Mouse (Mus musculus): ENCODE measurements around the gene Wdr92. TPM values are rescaled to one million over a fixed set of nuclear protein-coding genes. Genes with fewer than 3 reads are reported as not detected.

Wdr92 gene
- polyA plus RNA-seq, 1 experiment, result 9.0 TPM

DNA sequence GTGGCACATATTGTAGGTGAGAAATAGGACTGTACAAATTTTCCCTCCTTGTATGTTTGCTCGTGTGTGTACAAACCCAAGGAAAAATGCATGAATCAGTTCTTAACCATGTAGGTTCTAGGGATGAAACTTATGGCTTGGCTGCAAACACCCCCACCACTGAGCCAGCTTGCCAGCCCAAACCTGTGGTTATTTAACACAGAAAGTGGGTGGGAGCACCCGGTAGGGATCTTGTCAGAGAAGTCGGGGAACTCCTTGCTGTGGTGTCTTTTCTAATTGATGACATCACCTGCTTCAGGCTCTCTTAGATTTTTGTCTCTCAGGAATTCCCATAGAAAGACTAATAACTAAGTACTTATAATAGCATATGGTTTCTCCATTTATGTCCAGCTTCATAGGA is 5.7 kb downstream of the Wdr92 start:
- H3K27me3 ChIP-seq (ENCODE audit: control insufficient read depth, insufficient read depth, low read length), result no peaks in the 10 kb centered on the region
- no peaks in the 10 kb centered on the region for H3K4me1 ChIP-seq (ENCODE audit: control insufficient read depth, insufficient read depth, low read length)
- no peak for TF ChIP-seq POLR2A (IDR thresholded peaks at IDR 0.05; ENCODE audit: control insufficient read depth, low read depth, low read length)
- no peak for TF ChIP-seq CTCF (IDR thresholded peaks at IDR 0.05; ENCODE audit: control insufficient read depth, insufficient read depth, insufficient replicate concordance, low read depth, low read length)
- H3K36me3 ChIP-seq (ENCODE audit: control insufficient read depth, insufficient read depth, low read length), result no peaks in the 10 kb centered on the region
- H3K4me3 ChIP-seq (ENCODE audit: control insufficient read depth, low read depth, low read length), result no peak overlapping the region
- no peak overlapping the region for H3K27ac ChIP-seq (ENCODE audit: control insufficient read depth, insufficient read depth, low read depth, low read length)

GRCm38 (mm10) chr11:17188786-17189185 is 6.9 kb downstream of the Wdr92 start:
- Histone ChIP-seq H3K27me3 (ENCODE audit: control insufficient read depth, insufficient read depth, low read length) (no peaks in the 10 kb centered on the region), H3K27ac (ENCODE audit: control insufficient read depth, insufficient read depth, low read depth, low read length) (no peak overlapping the region), H3K36me3 (ENCODE audit: control insufficient read depth, insufficient read depth, low read length) (no peaks in the 10 kb centered on the region), H3K4me3 (ENCODE audit: control insufficient read depth, low read depth, low read length) (no peak overlapping the region), H3K4me1 (ENCODE audit: control insufficient read depth, insufficient read depth, low read length) (no peaks in the 10 kb centered on the region)
- TF ChIP-seq POLR2A (IDR thresholded peaks at IDR 0.05; ENCODE audit: control insufficient read depth, low read depth, low read length) (no peak), CTCF (IDR thresholded peaks at IDR 0.05; ENCODE audit: control insufficient read depth, insufficient read depth, insufficient replicate concordance, low read depth, low read length) (no peak)

- no peaks in the 10 kb centered on the region for H3K36me3 ChIP-seq (ENCODE audit: control insufficient read depth, insufficient read depth, low read length)
- no peaks in the 10 kb centered on the region for H3K27me3 ChIP-seq (ENCODE audit: control insufficient read depth, insufficient read depth, low read length)
- no peaks in the 10 kb centered on the region for H3K4me1 ChIP-seq (ENCODE audit: control insufficient read depth, insufficient read depth, low read length)
- no peak overlapping the region for H3K4me3 ChIP-seq (ENCODE audit: control insufficient read depth, low read depth, low read length)
- no peak overlapping the region for H3K27ac ChIP-seq (ENCODE audit: control insufficient read depth, insufficient read depth, low read depth, low read length)
- no peak for TF ChIP-seq CTCF (IDR thresholded peaks at IDR 0.05; ENCODE audit: control insufficient read depth, insufficient read depth, insufficient replicate concordance, low read depth, low read length)
- TF ChIP-seq POLR2A (IDR thresholded peaks at IDR 0.05; ENCODE audit: control insufficient read depth, low read depth, low read length), result no peak
Measured at GRCm38 (mm10) chr11:17192151-17192844, 10.4 kb downstream of the Wdr92 start.

GRCm38 (mm10) chr11:17199170-17199569 is 17.3 kb downstream of the Wdr92 start:
- Histone ChIP-seq H3K27ac (ENCODE audit: control insufficient read depth, insufficient read depth, low read depth, low read length) (no peak overlapping the region), H3K27me3 (ENCODE audit: control insufficient read depth, insufficient read depth, low read length) (no peaks in the 10 kb centered on the region), H3K36me3 (ENCODE audit: control insufficient read depth, insufficient read depth, low read length) (peaks cover 2% of the 10 kb centered on the region; the same call in 1 of the 2 replicates), H3K4me1 (ENCODE audit: control insufficient read depth, insufficient read depth, low read length) (no peaks in the 10 kb centered on the region), H3K4me3 (ENCODE audit: control insufficient read depth, low read depth, low read length) (no peak overlapping the region)
- TF ChIP-seq CTCF (IDR thresholded peaks at IDR 0.05; ENCODE audit: control insufficient read depth, insufficient read depth, insufficient replicate concordance, low read depth, low read length) (no peak), POLR2A (IDR thresholded peaks at IDR 0.05; ENCODE audit: control insufficient read depth, low read depth, low read length) (no peak)

DNA sequence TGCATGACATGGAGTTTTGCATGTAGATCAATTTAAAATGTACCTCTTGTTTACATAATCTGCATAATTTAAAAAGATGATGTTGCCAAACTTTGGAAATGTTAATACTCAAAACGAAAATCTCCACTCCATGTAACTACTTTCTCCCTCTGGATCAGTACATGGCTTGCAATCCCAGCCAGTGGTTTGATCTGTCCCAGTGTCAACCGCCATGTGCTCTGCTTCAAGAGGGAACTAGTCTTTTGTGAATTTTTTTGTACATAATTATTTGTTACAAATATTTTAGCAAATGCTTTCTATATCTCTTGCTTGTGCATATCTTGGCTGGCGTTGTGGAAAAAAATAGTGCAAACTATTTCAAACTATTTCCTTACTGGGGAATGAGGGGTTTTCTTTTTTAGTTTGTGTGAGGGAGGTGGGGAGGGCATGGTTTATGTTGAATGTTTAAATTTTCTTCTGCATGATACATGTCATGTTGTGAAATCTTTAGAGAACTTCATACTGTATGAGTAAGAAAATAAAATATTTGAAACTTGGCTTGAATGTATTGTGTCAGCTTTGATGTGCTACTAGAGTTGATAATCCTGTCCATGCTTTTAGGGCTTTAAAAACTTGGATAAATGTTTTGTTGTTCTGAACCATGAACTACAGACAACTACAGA is 18.1 kb downstream of the Wdr92 start:
- H3K27ac ChIP-seq (ENCODE audit: control insufficient read depth, insufficient read depth, low read depth, low read length), result no peak overlapping the region
- TF ChIP-seq CTCF (IDR thresholded peaks at IDR 0.05; ENCODE audit: control insufficient read depth, insufficient read depth, insufficient replicate concordance, low read depth, low read length) (no peak), POLR2A (IDR thresholded peaks at IDR 0.05; ENCODE audit: control insufficient read depth, low read depth, low read length) (no peak)
- H3K36me3 ChIP-seq (ENCODE audit: control insufficient read depth, insufficient read depth, low read length), result peaks cover 2% of the 10 kb centered on the region; the same call in 1 of the 2 replicates

GRCm38 (mm10) chr11:17200936-17201335 is 19.0 kb downstream of the Wdr92 start:
- TF ChIP-seq POLR2A (IDR thresholded peaks at IDR 0.05; ENCODE audit: control insufficient read depth, low read depth, low read length), result no peak
- no peak for TF ChIP-seq CTCF (IDR thresholded peaks at IDR 0.05; ENCODE audit: control insufficient read depth, insufficient read depth, insufficient replicate concordance, low read depth, low read length)
- Histone ChIP-seq H3K27me3 (ENCODE audit: control insufficient read depth, insufficient read depth, low read length) (no peaks in the 10 kb centered on the region), H3K27ac (ENCODE audit: control insufficient read depth, insufficient read depth, low read depth, low read length) (no peak overlapping the region), H3K4me1 (ENCODE audit: control insufficient read depth, insufficient read depth, low read length) (no peaks in the 10 kb centered on the region), H3K36me3 (ENCODE audit: control insufficient read depth, insufficient read depth, low read length) (peaks cover 3% of the 10 kb centered on the region), H3K4me3 (ENCODE audit: control insufficient read depth, low read depth, low read length) (no peak overlapping the region)

More for the DNA sequence above, 18.1 kb downstream of the Wdr92 start:
- Histone ChIP-seq H3K27me3 (ENCODE audit: control insufficient read depth, insufficient read depth, low read length) (no peaks in the 10 kb centered on the region), H3K4me1 (ENCODE audit: control insufficient read depth, insufficient read depth, low read length) (no peaks in the 10 kb centered on the region), H3K4me3 (ENCODE audit: control insufficient read depth, low read depth, low read length) (no peak overlapping the region)

GRCm38 (mm10) chr11:17202481-17202880 is 20.6 kb downstream of the Wdr92 start:
- no peak for TF ChIP-seq CTCF (IDR thresholded peaks at IDR 0.05; ENCODE audit: control insufficient read depth, insufficient read depth, insufficient replicate concordance, low read depth, low read length)
- no peak for TF ChIP-seq POLR2A (IDR thresholded peaks at IDR 0.05; ENCODE audit: control insufficient read depth, low read depth, low read length)
- peaks cover 3% of the 10 kb centered on the region for H3K36me3 ChIP-seq (ENCODE audit: control insufficient read depth, insufficient read depth, low read length)

More at GRCm38 (mm10) chr11:17202481-17202880, 20.6 kb downstream of the Wdr92 start:
- H3K4me1 ChIP-seq (ENCODE audit: control insufficient read depth, insufficient read depth, low read length), result no peaks in the 10 kb centered on the region
- H3K27ac ChIP-seq (ENCODE audit: control insufficient read depth, insufficient read depth, low read depth, low read length), result no peak overlapping the region
- no peaks in the 10 kb centered on the region for H3K27me3 ChIP-seq (ENCODE audit: control insufficient read depth, insufficient read depth, low read length)
- H3K4me3 ChIP-seq (ENCODE audit: control insufficient read depth, low read depth, low read length), result no peak overlapping the region

All from testis, adult 2 months (tissue).